Mouse (Mus musculus) bone marrow macrophage, adult 2 months (primary cell): Measurements from ENCODE around the gene Krba1.

Experiments
- CTCF ChIP-seq: IDR thresholded peaks from 2 replicates; pipeline ENCODE4 v1.5.1; 2012; ENCODE audit warnings: low read depth, mild to moderate bottlenecking, low read length, moderate library complexity
- POLR2A ChIP-seq: IDR thresholded peaks from 2 replicates; pipeline ENCODE4 v1.6.1; 2012; ENCODE audit warnings: mild to moderate bottlenecking, low read depth, low read length, borderline replicate concordance

GRCm38 (mm10) chr6:48393811-48394210 is 1.6 kb upstream of the Krba1 start:
- TF ChIP-seq POLR2A: no peak
- no peak for TF ChIP-seq CTCF
